Mouse (Mus musculus): ENCODE data around the gene Cfd.

Cfd gene

GRCm38 (mm10) chr10:79861230-79862048, 29.2 kb upstream of the Cfd start:
- 56% methylated on average over 25 of the region's 25 CpGs for WGBS

GRCm38 (mm10) chr10:79862049-79862788, 28.4 kb upstream of the Cfd start:
- 62% methylated on average over 23 of the region's 23 CpGs for WGBS

GRCm38 (mm10) chr10:79862925-79863324, 27.7 kb upstream of the Cfd start:
- 63% methylated on average over 10 of the region's 10 CpGs for WGBS

DNA sequence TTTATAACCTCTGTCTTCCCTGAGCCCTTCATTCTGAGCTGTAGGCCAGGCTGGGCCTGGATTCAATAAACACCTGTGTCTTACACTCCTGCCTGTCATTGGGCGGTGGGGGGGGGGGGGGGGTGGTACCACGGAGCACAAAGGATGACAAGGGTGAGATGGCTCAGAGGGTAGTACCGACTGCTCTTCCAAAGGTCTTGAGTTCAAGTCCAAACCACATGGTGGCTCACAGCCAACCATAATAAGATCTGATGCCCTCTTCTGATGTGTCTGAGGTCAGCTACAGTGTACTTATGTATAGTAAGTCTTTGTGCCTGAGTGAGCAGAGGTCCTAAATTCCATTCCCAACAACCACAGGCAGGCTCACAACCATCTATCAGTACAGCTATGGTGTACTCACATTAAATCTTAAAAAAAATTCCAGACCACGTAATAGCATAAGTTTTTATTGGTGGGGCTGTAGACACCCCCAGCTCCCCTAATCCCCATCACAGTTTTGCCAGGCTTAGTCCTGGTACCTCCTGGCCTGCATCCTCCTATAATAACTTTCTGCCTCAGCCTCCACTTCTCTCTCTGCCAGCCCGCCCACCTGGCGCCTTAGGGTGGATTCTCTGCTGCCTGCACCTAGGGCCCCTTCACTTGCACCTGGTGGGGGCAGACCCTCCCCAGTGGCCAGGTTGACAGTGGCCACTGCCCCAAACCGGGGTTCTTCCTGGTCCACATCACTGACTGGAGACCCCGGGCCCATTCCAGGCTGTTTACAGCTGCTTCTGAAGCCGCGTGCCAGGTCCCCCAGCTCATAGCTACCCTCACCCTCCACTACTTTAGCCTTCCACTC, 26.1 kb upstream of the Cfd start:
- 42% methylated on average over 10 of the region's 10 CpGs for WGBS

- 54% methylated on average over 12 of the region's 12 CpGs for WGBS
Measured at GRCm38 (mm10) chr10:79865189-79865601, 25.5 kb upstream of the Cfd start.

DNA sequence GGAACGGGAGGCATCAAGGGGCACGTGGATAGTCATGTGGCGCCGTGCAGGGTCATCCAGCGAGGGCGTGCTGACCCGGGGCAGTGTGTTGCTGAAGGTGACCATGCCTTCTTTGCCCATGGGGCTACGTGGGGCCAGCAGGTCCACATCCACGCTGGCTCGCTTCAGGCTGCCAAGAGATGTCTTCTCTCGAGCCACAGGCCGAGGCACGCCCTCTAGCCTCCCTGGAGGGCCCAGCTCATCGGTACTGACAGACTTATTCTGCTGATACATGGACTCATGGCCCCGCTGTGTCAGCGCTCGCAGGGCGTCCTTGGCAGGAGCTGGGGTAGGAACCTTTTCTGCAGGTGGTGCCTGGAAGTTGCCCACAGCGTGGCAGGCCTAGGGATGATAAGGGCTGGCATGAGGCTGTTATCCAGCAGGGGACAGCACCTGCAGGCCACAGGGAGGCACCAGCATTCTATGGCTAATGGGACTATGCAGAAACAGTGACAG, 24.8 kb upstream of the Cfd start:
- 73% methylated on average over 19 of the region's 19 CpGs for WGBS

DNA sequence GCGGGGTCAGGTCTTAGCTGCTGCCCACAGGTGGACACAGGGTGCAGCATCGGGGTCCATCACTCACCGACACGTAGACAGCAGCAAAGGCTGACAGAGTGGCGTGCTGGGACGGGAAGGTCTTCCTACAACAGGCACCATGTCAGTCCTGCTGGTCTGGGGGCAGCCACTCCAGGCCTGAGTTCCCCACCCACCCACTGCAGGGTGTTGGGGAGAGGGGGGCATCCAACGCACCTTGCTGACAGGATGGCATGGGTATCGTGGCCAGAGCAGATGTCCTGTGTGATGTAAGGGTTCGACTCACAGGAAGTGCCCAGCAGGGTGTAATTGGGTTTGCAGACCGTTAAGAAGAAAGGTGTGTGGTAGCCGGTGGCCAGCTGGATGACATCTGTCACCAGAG, 24.1 kb upstream of the Cfd start:
- WGBS = 82% methylated on average over 11 of the region's 11 CpGs

- WGBS = 50% methylated on average over 8 of the region's 8 CpGs
Measured at GRCm38 (mm10) chr10:79871845-79872244, 18.8 kb upstream of the Cfd start.

- 52% methylated on average over 3 of the region's 3 CpGs for WGBS
Measured at GRCm38 (mm10) chr10:79872862-79873261, 17.8 kb upstream of the Cfd start.

DNA sequence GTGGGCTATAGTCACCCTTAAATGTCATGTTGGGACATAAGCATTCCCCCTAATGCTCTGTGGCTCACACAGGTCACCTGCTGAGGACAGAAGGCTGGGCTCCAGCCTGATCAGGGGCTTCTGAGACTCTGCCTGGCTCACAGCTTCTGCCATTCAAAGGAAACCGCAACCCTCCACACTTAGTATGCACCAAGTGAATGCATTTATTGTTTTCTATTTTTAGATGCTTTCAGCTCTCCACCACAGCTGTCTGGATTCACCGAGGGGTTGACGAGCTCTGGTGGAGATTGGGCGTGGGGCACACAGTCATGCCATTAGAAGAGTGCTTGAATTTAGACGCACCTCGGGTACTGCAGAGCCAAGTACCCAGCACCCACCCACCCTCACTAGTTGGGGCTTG, 17.3 kb upstream of the Cfd start:
- 12% methylated on average over 6 of the region's 6 CpGs for WGBS

- 2% methylated on average over 26 of the region's 26 CpGs for WGBS
Measured at GRCm38 (mm10) chr10:79873715-79874289, 16.9 kb upstream of the Cfd start.

DNA sequence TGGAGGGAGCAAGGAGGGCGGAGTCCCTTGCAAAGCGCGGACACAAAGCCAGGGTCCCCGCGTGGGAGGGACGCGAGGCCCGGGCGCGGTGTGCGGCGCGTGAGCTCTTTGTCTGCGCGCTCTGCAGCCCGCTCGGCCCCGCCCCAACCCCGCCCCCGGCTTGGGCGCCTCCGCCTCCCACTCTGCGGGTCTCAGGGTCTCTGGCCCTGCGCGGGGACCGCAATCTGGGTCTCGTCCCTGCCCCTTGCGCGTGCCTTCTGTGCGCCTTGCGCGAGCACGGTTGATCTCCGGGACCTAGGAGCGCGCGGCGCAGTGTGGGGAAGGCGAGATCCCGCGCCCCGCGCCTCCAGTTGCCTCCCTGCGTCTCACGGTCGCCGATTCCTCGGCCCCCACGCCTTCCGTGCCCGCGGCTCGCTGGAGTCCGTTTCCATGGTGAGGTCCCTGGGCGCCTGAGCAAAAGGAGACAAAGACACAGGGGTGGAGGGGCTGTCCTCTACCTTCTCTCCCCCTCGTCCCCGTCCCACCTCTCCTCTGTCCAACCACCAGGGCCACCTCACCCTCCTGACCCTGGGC, 16.3 kb upstream of the Cfd start, which contains the start of the genes Prtn3 and Plppr3:
Gene Prtn3, plus strand, starts transcription at position 187 of the 573 bp plus-strand sequence.
Gene Plppr3, minus strand, starts transcription at position 345 of the 573 bp plus-strand sequence.
- WGBS = 1% methylated on average over 57 of the region's 57 CpGs

DNA sequence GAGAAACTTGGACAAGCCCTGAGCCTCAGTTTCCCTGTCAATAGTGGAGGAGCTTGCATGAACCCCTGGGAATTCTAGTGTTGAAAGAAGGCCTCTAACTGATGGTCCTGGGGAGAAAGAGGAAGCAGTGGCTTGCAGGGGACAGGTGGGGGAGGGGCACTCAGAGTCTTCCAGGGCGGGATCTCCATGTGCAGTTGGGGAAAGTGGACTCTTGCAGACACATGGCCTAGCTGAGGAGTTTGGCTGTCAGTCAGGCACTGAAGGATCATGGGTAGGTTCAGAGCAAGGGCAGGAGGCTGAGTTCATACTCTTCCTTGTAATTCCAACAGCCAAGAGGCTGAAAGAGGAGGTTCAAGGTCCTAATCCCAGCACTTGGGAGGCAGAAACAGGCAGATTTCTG, 13.5 kb upstream of the Cfd start:
- 82% methylated on average over 1 of the region's 1 CpGs for WGBS

- WGBS = 69% methylated on average over 12 of the region's 12 CpGs
Measured at GRCm38 (mm10) chr10:79877757-79878156, 12.9 kb upstream of the Cfd start.

DNA sequence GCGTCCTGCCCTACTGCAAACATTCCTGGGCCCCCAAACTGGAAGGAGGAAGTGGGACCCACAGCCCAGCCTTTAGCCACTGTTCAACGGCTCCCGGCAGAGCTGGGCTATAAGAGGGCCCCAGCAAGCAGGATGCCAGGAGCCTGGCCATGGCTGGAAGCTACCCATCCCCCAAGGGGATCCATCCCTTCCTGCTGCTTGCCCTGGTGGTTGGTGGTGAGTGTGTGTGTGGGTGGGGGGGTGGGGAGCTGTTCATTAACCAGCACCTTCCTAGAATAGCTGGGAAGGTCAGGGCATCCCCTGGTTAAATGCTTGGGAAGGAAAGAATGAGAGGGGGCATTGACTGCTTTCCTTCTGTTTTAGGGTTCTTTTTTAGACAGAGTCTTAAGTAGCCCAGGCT, 11.1 kb upstream of the Cfd start:
- WGBS = 74% methylated on average over 3 of the region's 3 CpGs

GRCm38 (mm10) chr10:79880721-79881120, 9.9 kb upstream of the Cfd start:
- 31% methylated on average over 9 of the region's 9 CpGs for WGBS

GRCm38 (mm10) chr10:79881981-79882380, 8.7 kb upstream of the Cfd start:
- 22% methylated on average over 22 of the region's 22 CpGs for WGBS

DNA sequence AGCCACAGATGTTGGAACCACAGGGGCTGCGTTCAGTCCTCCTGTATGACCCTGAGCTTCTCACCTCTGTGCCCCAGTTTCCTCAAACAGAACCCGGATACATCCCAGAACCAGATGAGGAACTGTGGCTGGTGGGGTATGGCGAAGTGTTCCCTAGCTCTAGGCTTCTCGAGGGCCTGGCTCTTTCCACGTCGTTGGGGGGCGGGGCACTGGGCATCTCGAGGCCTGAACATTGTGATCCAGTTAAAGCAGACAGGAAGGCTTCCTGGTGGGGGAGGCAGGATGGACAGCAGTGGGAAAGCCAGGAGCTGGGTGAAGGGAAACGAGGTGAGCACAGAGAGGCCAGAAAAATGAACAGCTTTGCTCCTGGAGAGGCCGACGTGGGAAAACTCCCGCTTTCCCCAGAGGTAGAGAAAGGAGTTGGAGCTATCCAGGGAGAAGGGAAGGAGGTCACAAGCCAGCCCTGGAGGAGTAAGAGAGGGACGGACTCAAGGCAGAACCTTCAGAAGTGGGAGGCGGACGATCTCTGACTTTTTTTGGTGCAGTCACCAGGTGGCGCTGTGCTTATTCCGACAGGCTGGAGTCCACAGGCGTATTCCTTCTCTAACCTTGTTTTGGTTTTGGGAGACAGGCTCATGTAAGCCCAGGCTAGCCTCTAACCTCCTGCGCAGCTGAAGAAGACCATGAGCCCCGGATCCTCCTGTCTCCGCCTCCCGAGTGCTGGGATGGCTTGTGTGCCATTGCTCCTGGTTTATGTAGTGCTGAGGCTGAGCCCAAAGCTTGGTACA, 7.2 kb upstream of the Cfd start:
- WGBS = 18% methylated on average over 22 of the region's 22 CpGs

DNA sequence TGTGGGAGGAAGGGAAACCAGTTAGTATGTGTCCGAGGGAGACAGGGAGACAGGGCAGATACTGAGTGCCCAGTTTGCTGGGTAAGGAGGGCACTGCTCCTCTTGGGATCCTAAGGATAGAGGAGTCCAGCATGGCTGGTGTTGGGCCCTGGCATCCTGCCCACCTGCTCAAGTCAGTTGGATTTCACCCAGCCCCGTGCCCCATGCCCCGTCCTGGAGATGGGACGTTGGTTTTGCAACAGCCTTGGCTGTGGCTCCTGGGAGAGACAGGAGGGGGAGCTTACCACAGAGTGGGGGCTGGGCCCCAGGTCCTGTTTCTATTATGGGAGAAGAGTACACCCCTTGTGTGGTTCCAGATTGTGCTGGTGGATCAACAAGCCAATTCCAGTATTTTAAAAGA, 6.2 kb upstream of the Cfd start:
- WGBS = 47% methylated on average over 4 of the region's 4 CpGs

GRCm38 (mm10) chr10:79884938-79885337, 5.7 kb upstream of the Cfd start:
- 71% methylated on average over 3 of the region's 3 CpGs for WGBS
